Mouse (Mus musculus) layer of hippocampus, postnatal 14 days (tissue): ENCODE data around the gene Ube3b. TPM values are rescaled to one million over a fixed set of nuclear protein-coding genes. Genes with fewer than 3 reads are reported as not detected.

Experiments used
- DNase-seq, 2 experiments: peaks; one replicate each; pipeline ENCODE4 v3.0.0; 2021 to 2022; ENCODE audit warnings: low spot score in 2 of 2, mixed read lengths in 1 of 2
- total RNA-seq, 2 experiments: library from RNA; stranded (reverse); gene quantifications; 2 replicates each; pipeline ENCODE4 v1.2.3; 2021

Gene Ube3b
- total RNA-seq, 2 experiments from 2014 or later = 72.6 to 85.0 TPM

- no peak for DNase-seq
Measured at GRCm38 (mm10) chr5:114421561-114422298, 41.3 kb downstream of the Ube3b start.

- no peak for DNase-seq
Measured at GRCm38 (mm10) chr5:114422591-114422990, 42.2 kb downstream of the Ube3b start.

DNA sequence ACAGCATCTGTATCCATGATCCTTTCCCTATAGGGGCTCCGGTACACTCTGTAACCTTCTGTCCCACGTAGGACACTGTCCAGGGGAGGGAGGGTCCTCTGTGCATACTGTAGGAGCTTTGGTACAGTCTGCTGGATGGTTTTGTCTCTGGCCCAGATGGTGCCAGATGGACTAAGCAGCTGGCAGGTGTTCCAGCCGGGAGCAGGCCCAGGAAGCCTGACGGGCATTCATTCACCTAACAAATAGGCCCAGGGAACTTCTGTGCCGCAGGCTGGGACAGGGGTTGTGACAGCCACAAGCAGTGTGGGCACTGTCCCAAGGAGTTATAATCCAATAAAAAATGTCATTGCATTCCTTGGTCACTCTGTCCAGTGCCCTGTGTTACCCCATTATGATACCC, 43.6 kb downstream of the Ube3b start:
- peak; percentile 33 to 36 for DNase-seq

DNA sequence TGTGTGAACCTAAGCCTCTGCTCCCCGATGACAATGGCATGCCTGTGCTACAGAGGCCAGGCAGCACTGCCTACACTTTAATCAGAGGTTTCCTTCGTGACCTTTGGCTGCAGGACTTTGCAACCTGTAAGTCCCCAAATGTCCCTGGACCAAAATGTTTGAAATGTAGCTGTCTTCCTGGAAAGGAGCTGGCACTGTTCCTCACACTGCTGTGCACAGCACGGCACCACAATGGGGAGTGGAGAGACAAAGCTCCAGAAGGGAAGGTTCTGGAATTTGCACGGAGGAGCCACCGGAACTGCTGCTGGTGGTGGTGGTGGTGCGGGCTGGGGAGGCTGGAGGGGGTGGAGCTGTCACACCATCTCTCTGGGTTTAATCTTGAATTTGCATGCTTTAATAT, 46.3 kb downstream of the Ube3b start:
- DNase-seq = no peak

DNA sequence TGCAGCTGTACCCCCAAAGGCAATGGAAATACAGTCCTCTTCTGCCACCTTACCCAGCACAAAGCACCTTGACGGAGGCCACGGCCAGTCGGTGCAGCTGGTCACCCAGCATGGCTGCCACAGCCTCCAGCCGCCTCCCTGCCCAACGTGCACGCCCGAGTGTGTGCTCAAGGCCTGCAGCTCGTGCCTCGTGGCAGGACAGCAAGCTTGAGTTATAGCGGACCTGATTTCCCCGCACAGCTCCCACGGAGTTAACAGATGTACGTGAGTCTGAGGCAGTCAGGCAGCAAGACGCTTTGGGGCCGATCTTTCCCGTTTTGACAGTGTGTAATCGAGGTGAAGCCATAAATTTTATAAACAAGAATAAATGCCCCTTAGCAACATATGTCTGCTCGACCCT, 48.2 kb downstream of the Ube3b start:
- DNase-seq = no peak

DNA sequence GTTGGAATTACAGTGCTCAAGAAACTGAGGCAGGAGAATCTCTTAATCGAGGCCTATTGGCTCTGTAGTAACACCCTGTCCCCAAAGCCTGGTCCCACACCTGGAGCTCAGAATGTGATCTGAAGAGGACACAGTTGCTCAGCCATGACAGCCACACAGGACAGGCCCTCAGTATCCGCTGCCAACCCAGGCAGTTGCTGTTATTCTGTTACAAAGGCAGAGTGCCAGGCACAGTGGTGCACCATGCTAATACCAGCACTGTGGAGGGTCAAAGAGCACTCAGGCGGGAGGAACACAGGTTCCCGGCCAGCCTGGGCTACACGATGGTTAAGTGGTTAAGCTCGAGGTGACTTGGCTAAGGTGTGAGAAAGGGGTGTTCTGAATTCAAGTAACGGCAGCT, 49.4 kb downstream of the Ube3b start:
- no peak for DNase-seq

DNA sequence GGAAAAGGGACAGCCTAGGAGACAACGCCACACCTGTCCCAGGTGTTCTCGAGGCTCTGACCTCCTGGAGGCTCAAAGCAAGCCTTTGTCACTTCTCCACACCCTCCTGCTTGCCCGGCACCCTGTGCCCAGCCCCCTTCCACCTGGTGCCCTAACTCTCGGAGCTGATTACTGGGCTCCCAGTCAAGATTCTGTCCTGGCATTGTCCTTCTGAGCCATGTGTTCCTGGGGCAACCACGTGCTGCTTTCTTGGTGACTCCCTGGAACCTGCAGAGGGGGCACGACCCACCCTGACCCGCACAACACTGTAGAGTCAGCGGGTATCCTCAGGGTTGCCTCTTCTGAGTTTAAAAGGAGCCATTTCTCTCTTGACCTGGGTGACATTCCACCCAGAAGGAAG, 54.0 kb downstream of the Ube3b start:
- no peak for DNase-seq

GRCm38 (mm10) chr5:114435588-114435987, 55.2 kb downstream of the Ube3b start:
- DNase-seq = no peak

DNA sequence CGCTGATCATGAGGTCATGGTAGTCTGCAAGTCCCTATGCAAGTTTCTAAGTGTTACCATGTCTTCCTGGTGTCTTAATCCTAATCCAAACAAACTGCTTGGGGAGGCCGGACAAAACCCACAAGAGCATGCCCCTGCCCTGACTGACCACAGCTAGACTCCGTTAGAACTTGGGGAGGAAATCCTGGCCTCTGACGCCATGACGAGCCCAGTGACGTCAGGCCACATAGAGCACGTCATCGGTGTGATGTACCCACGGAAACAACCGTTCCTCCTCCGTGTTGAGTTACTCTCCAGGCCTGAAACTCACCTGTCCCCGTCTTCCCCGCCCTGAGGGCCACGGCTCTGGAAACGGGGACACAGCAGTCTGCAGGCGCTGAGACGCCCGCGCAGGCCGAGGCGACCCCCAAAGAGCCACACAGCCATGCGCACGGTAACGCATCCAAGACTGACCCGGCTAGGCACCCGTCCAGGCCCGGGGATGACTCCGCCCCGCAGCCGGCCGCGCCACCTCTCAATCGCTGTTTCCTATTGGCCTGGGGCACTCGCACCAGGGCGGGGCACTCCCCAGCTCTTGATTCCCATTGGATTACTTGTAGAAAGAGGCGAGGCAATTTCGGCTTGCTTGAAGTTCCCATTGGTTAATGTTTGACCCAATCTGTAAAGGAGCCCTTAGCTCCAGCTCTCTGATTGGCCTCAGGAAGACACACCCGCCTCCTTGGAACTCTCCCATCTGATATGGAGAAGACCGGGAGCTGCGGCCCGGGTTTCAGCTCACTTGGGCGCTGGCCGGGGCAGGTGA, 63.4 kb downstream of the Ube3b start, which contains the start of the genes Mmab and Mvk:
Gene Mmab (minus strand): TSS at position 495 of the 802 bp plus-strand sequence.
Gene Mvk (plus strand): TSS at position 704 of the 802 bp plus-strand sequence.
- peak; percentile 99 for DNase-seq

- DNase-seq = no peak
Measured at GRCm38 (mm10) chr5:114444368-114444692, 63.9 kb downstream of the Ube3b start.

- no peak for DNase-seq
Measured at GRCm38 (mm10) chr5:114449011-114449410, 68.6 kb downstream of the Ube3b start.

DNA sequence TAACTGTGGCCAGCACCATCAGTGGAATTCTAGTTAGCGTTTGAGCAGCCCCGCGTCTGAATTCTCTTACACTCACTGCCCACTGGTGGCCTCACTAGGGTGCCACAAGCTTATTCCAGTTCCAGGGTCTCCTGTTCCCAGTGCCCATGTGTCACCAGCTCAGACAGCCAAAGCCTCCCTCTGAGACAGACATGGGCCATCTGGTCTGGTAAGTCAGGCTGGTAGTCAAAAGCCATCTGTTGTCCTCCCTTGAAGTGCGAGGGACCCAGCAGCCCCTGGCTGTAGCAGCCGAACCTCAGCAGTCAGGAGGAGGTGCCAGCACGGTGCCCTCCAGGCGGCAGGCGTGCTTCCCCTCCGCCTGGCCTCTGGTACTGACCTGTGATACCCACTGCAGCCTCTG, 75.9 kb downstream of the Ube3b start:
- no peak for DNase-seq

GRCm38 (mm10) chr5:114456995-114457605, 76.7 kb downstream of the Ube3b start:
- no peak for DNase-seq

DNA sequence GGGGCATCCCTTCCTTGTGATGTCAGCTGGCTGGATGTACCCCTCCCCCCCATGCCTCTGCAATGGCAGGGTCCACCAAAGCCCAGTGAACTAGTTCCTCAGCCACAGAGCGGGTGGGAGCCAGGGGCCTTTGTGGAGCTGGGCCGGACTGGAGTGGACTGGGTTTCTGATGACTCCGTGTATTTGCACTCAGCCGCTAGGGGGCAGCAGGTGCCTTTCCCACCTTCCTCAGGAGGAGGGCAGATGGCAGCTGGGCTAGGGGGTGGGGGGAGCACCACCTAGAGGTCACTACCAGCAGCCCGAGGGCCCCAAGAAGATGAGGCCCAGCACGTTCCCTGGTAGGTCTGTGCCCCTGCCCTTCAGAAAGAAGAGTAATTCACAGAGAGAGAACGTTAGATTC, 80.8 kb downstream of the Ube3b start:
- DNase-seq = peak; percentile 75 to 78

DNA sequence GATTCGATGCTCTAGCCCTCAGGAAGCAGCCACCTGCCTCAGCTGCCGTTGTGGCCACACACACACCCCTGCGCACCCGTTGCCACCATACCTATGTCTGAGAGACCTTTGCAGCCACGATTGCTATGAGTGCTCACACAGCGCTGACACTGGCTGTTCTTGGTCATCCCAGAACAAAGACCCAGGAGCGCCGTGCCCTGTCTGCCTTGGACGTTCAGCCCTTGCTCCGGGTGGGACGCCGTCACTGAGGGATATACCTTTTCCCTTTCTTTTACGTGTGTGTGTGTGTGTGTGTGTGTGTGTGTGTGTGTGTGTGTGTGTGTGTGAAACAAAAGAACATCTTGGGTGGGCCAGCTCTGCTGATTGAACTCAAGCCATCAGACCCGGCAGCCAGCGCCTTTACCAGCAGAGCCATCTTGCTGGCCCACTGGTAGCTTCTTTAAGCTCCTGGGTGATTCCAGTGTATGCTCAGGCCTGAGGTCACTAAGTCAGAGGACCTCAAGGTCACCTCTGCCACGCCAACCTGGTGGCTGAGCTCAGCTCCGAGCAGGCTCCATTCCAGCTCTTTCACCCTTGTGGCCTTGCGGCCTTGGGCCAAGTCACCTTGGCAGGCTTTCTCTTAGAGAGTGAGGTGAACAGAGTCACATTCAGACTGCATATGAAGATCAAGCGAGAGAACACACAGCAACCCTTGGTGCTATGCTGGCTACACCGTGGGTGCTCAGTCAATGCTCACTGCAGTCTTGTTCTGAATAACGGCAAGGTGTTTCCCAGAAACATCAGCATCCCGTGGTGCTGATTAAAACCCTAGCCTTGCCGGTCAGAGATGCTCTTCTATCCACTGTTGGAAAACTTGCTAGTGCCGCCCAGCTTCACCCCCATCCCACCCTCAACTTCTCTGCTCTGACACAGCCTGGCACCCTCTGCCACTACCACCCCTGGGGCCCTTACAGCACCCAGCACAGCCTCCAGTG, 81.9 kb downstream of the Ube3b start:
- DNase-seq = no peak

GRCm38 (mm10) chr5:114464561-114464960, 84.2 kb downstream of the Ube3b start:
- DNase-seq = no peak

DNA sequence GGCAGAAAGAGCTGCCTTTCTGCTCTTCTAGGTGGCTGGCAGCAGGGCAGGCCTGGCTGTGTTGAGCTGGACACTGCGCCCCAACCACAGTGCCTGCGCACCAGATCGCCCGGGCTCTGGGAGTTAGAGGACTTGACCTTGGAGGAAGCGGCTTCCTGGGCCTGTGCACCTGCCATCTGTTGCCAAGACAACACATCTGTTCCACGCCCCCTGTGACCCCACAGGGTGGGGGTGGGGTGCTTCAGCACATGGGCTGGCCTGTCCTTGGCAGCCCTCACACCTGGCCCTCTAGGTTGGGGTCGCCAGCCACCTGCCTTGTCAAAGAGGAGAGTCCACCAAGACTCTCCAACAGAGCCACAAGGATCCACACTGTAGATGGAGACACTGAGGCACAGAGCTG, 85.2 kb downstream of the Ube3b start:
- DNase-seq = no peak

DNA sequence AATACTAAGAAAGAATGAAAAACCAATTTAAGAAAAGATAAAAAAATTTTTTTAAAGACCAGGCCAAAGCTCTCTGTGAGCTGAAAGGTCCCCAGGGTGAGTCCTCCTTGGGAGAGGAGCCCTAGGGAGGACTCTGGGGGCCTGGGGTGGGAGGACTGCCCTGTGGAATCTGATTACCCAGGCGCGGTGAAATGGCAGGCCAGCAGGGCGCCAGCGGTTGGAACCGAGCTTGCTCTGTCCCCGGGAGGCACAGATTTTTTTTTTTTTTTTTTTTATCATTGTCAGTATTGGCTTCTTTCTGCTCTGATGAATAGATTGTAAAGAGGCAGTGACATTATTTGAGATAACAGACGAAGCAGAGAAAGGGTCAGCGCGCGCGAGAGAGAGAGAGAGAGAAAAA, 86.6 kb downstream of the Ube3b start:
- no peak for DNase-seq

DNA sequence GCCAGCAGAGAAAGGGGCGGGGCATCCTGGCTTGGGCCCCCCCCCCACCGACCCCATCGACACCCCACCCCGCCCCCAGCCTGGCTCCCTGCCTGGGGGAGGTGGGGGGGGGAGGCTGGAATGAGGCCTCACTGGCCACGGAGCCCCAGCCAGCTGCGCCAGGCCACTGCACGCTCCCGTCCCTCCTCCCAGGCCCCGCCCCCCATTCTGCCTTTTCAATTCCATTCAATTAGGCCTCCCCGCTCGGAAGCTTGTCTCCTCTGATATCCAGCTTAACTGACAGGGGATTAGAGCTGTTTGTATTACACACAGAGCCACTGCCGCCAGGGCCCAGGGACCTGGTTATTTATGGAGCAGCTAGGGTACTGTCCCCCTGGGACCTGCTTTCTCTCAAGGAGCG, 87.0 kb downstream of the Ube3b start:
- peak; percentile 40 to 45 for DNase-seq

DNA sequence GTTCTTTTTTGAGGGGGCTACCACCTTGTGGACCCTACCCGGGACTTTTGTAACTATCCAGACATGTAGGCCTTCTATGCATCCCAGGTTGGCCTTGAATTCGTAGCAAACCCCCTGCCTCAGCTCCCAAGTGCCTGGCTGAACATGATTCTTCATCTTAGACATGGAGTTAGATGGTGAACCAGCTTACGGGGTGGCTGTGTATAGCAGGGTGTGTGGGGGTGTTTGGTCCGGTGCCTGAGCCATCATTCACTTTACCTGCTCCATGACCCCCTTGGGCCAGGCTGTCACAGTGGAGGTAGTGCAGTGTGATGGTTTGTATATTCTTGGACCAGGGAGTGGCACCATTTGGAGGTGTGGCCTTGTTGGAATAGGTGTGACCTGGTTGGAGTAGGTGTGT, 87.6 kb downstream of the Ube3b start:
- DNase-seq = no peak

DNA sequence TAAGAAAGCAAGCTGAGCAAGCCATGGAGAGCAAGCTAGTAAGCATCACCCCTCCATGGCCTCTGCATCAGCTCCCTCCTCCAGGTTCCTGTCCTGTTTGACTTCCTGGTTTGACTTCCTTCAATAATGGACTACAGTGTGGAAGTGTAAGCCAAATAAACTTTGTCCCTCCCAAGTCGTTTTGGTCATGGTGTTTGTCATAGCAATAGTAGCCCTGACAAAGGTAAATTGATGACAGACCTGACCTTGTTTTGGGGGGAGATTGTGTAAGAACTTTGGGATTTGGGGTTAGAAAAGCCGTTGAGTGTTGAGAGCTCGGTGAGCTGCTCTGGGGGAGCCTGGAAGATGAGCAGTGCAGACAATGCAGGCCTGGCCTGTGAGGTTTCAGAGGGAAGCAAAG, 90.0 kb downstream of the Ube3b start:
- no peak for DNase-seq
